Mouse (Mus musculus) frontal cortex, postnatal 25 days (tissue): Measurements from ENCODE around the gene 4933405L10Rik.

Source experiments
- DNase-seq, 2 experiments: peaks; one replicate each; pipeline ENCODE4 v3.0.0; 2022; ENCODE audit warnings: low spot score in 2 of 2

Gene 4933405L10Rik

DNA sequence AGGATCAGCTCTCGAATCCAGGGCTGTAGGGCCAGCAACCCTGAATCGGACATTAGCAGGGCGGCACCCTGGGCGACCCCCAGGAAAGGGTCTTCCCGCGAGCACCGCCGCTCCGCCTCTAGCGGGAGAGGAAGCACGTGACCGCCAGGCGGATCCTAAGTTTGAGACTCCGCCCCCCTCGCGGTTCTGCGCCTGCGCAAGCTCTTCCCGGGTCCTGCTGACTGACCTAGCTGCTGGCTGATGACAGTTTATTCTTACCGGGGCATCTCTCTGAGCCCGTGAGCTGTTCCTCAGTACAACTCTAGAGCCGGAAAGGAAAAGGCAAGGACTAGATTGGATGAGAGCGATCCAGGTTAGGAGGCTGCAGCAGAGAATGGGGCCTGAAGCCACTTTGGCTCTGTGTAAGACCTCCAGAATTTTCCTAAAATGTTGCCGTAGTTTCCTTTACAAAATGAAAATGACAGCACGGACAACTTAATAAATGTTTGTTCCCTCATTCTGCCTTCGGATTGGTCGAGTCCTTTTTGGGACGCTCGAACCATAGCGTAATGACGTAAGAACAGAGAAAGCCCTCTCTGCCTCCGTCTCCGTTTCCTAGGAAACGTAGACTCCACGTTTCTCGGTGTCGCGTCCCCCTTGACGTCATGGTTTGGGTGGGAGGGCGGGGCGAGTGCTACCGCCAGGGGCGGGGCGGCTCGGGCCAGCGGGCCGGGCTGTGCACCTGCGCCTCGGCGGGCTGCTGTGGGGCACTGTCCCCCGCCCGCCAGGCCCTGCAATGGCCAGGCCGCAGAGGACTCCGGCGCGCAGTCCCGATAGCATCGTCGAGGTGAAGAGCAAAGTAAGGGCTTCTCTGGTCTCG, 6.3 kb upstream of the 4933405L10Rik start, which contains the start of the genes Acd and Pard6a:
Gene Acd (minus strand): TSS at position 137 of the 859 bp plus-strand sequence.
Gene Pard6a (plus strand): TSS at position 183 of the 859 bp plus-strand sequence.
- DNase-seq = peak; percentile 91

DNA sequence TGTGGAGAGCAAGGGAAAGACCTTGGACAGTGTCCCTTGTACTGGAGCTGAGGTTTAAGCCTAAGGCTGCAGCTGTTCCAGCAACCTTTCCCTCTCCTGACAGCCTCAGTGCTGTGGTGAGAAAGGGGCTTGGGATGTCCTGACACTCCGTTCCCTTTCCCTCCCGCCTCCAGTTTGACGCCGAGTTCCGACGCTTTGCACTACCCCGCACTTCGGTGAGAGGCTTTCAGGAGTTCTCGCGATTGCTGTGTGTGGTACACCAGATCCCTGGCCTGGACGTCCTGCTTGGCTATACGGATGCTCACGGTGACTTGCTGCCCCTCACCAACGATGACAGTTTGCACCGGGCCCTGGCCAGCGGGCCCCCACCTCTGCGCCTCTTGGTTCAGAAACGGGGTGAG, 5.5 kb upstream of the 4933405L10Rik start:
- DNase-seq = no peak

- no peak for DNase-seq
These were observed 4.6 kb upstream of the 4933405L10Rik start for GRCm38 (mm10) chr8:105702731-105703415.

GRCm38 (mm10) chr8:105704146-105704812, 3.2 kb upstream of the 4933405L10Rik start:
- DNase-seq = no peak

GRCm38 (mm10) chr8:105704955-105705354, 2.5 kb upstream of the 4933405L10Rik start:
- DNase-seq = no peak

DNA sequence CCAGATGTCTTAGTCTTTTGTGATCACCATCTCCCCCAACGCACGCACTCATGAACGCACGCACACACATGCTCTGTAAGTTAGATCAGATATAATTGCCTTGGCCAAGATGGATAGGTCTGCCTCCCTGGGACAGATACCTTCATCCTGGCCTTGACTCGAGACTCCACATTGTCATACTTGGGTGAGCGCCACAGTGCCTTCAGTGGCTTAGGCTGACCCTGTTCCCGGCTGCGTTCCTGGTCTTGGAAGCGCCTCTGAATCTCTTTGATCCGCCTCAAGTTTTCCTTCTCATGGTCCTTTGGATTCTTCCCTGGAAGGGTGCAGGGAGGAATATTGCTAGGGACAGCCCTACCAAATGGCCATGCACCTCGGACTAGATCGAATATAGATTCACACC, 1.0 kb upstream of the 4933405L10Rik start:
- DNase-seq = no peak

DNA sequence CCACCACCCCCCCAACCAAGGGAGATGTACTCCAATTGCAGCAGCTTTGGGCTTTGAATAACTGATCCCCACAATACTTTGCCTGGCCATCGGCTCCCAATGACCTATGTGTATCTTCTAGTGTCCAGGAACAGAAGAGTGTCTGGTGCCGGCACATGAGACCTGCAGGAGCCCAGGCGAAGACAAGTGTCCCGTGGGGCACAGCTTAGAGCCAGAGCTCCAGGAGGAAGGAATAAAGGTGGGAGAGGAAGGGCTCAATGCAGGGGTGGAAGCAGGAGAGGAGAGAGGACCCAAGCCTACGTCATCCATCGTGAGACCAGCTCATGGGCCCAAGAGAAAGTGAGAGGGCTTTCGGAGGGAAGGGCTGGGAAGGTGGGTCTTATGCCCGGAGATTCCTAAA, 1.2 kb downstream of the 4933405L10Rik start:
- DNase-seq = no peak

DNA sequence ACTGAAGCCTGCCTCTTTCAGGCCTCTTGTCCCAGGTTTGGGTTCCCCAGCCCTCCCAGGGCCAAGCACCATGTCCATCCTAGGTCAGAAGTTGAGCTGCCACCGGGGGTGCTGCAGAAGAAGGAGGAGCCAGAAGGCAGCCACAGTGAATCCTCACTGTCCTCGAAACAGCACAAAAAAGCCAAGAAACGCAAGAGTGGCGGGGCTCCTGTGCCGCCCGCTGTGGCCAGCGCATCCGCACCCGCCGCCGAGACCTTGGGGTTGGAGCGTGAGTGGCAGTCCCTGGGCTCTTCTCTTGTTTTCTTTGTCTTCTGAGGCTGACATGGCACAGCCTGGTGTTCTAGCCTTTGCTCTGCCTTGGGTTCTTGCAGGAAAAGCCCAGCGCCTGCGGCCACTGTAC, 1.9 kb downstream of the 4933405L10Rik start:
- DNase-seq = no peak

DNA sequence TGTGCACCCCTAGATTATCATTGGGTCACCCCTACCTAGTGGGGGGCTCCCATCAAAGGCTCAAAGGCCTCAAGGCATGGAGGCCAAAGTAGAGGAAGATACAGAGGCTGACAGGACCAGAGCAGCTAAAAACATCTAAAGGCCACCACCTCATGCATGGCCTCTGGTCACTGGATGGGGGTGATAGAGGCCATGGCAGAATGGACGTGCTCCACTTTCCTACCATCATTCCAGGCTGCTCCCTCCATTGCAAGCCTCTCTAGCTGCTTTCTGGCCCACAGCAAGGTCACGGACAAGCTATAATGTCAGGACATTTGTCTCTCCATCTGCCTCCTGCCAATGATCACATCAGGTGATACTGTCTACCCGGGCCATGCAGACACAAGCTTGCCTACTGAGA, 4.8 kb downstream of the 4933405L10Rik start:
- no peak for DNase-seq

GRCm38 (mm10) chr8:105714139-105714538, 6.7 kb downstream of the 4933405L10Rik start:
- peak; percentile 72 to 76 for DNase-seq

DNA sequence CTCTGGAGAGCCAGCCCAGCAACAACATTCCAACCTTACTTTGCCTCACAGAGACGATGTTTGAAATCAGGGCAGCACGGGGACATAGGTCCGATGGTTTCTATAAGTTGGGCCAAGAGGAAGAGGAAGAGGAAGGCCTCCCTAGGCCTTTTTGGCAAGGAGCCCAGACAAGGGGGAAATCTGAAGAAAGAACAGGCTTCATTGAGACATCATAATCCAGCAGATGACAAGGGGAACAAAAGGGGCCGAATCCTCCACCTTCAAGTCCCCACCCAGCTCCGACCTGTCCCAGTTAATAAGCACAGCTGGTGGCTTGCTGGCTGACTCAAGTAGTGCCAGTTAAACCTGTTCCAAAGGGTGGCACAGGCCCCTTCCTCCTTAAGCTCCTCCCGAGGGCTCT, 7.6 kb downstream of the 4933405L10Rik start:
- DNase-seq = no peak

DNA sequence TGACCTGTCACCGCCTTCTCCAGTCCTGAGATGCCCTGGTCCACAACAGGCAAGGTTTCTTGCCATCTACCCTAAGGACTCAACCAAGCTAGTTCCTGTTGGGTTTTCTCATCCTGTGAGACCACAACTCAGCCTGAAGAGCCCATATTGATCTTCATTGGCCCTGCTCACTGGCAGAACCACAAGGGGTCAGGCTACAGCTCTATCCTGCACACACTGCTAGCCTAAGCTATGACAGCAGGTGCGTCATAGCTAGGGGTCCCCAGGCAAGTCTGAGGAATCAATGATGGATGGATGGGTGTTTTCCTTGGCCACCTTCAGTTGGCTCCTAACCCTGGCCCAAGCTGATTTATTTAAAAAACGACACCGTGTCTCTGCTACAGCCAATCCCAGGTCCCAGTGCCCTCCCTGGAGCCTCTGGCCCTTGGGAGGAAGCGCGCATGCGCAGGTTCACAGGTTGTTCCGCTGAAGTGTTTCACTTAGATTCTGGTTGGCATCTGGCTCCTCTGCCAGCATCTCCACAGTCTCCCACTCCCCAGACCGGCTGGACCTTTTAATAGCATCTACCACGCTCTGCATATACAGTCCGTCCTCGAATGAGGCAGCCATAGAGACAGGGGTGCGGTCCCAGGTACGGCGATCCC, 9.0 kb downstream of the 4933405L10Rik start:
- DNase-seq = no peak

- DNase-seq = no peak
These were observed 12.2 kb downstream of the 4933405L10Rik start for GRCm38 (mm10) chr8:105719637-105720036.

GRCm38 (mm10) chr8:105722861-105723260, 15.4 kb downstream of the 4933405L10Rik start:
- DNase-seq = no peak

GRCm38 (mm10) chr8:105725726-105726125, 18.3 kb downstream of the 4933405L10Rik start:
- no peak for DNase-seq

- no peak for DNase-seq
These were observed 20.1 kb downstream of the 4933405L10Rik start for GRCm38 (mm10) chr8:105727397-105728124.

- no peak for DNase-seq
These were observed 24.7 kb downstream of the 4933405L10Rik start for GRCm38 (mm10) chr8:105732186-105732585.

DNA sequence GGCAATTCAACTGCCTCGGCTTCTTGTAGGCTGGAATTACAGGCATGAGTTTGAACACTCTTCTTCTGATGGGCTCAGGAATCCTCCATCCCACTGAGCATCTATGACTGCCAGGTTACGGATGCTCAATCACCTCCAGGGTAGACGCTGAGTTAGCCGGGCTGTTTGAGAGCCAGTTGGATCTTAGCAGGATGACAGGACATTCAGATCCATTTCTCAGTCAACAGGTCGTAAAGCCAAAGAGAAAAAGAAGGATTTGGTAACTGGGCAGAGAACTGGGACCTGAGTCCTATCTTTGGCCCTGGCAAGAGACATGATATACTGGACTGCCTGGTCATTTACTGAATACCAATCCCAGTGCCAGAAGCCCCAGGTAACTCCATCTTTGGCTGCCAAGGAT, 31.8 kb downstream of the 4933405L10Rik start:
- no peak for DNase-seq

DNA sequence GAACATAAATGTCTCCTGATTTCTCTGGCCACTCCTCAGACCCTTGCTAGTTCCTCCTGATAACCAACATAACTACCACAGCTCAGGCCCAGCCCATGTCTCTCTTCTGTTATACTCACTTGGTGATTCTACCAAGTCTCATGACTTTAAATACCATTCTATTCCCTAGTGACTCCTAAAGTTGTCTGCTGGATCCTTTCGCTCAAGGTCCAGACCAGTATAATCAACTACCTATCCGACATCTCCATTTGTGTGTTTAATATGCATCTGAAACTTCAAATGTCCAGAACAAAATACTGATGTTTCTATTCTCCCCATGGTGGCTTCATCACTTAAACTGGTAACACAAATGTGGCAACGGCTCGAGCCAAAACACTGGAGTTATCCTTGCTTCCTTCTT, 35.8 kb downstream of the 4933405L10Rik start:
- DNase-seq = no peak

- DNase-seq = no peak
These were observed 43.2 kb downstream of the 4933405L10Rik start for GRCm38 (mm10) chr8:105750606-105751005.

DNA sequence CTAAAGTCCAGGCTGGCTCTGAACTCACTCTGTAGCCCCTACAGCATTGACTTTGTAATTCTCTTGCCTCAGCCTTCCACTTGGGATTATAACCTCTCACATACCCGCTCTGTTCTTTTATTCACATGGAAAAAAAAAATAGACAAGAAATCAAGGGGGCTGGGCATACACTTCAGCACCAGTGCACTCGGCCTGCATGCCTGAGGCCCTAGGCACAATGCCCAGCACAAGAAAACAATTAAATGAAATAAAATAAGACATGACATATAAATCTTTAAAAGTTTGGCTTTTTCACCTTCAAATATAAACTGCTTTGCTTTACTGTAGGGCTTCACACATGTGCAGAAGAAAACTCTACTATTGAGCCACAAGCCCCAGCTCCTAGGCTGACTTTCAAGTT, 46.5 kb downstream of the 4933405L10Rik start:
- no peak for DNase-seq
